Mouse (Mus musculus): ENCODE data around the gene Dbi.
"Not testable (repeated sequence)": the region's sequence is repeated elsewhere in the genome, so short reads cannot be mapped to it uniquely, and the experiment has no call there.

Gene Dbi

GRCm38 (mm10) chr1:120122634-120123383, 1.9 kb upstream of the Dbi start:
- in situ Hi-C loops (cut with MboI; ENCODE audit: low sequenced_read_pairs), result no loop called here

GRCm38 (mm10) chr1:120121930-120122530, 1.2 kb upstream of the Dbi start:
- in situ Hi-C loops (cut with MboI; ENCODE audit: low sequenced_read_pairs), result no loop called here

GRCm38 (mm10) chr1:120120141-120120968, 523 bp downstream of the Dbi start:
- in situ Hi-C loops (cut with MboI; ENCODE audit: low sequenced_read_pairs), result no loop called here

GRCm38 (mm10) chr1:120119389-120119788, 1.5 kb downstream of the Dbi start:
- in situ Hi-C loops (cut with MboI; ENCODE audit: low sequenced_read_pairs), result no loop called here

- in situ Hi-C loops (cut with MboI; ENCODE audit: low sequenced_read_pairs), result no loop called here
Observed at GRCm38 (mm10) chr1:120118854-120119253, 2.0 kb downstream of the Dbi start.

GRCm38 (mm10) chr1:120116106-120116505, 4.8 kb downstream of the Dbi start:
- in situ Hi-C loops (cut with MboI; ENCODE audit: low sequenced_read_pairs), result no loop called here

GRCm38 (mm10) chr1:120115671-120116081, 5.2 kb downstream of the Dbi start:
- in situ Hi-C loops (cut with MboI; ENCODE audit: low sequenced_read_pairs), result no loop called here

GRCm38 (mm10) chr1:120112251-120113187, 8.4 kb downstream of the Dbi start:
- in situ Hi-C loops (cut with MboI; ENCODE audit: low sequenced_read_pairs), result no loop called here

GRCm38 (mm10) chr1:120111766-120112165, 9.1 kb downstream of the Dbi start:
- in situ Hi-C loops (cut with MboI; ENCODE audit: low sequenced_read_pairs), result no loop called here

GRCm38 (mm10) chr1:120109741-120110432, 11.0 kb downstream of the Dbi start:
- in situ Hi-C loops (cut with MboI; ENCODE audit: low sequenced_read_pairs), result no loop called here

- in situ Hi-C loops (cut with MboI; ENCODE audit: low sequenced_read_pairs), result no loop called here
Observed at GRCm38 (mm10) chr1:120105556-120105959, 15.3 kb downstream of the Dbi start.

GRCm38 (mm10) chr1:120101227-120101609, 19.7 kb downstream of the Dbi start:
- in situ Hi-C loops (cut with MboI; ENCODE audit: low sequenced_read_pairs), result no loop called here

GRCm38 (mm10) chr1:120100456-120101226, 20.2 kb downstream of the Dbi start:
- in situ Hi-C loops (cut with MboI; ENCODE audit: low sequenced_read_pairs), result no loop called here

- in situ Hi-C loops (cut with MboI; ENCODE audit: low sequenced_read_pairs), result no loop called here
Observed at GRCm38 (mm10) chr1:120099483-120099882, 21.4 kb downstream of the Dbi start.

- in situ Hi-C loops (cut with MboI; ENCODE audit: low sequenced_read_pairs), result no loop called here
Observed at GRCm38 (mm10) chr1:120098327-120098726, 22.6 kb downstream of the Dbi start.

GRCm38 (mm10) chr1:120094920-120095319, 26.0 kb downstream of the Dbi start:
- in situ Hi-C loops (cut with MboI; ENCODE audit: low sequenced_read_pairs), result no loop called here

- in situ Hi-C loops (cut with MboI; ENCODE audit: low sequenced_read_pairs), result not testable (repeated sequence)
Observed at GRCm38 (mm10) chr1:120093482-120094134, 27.3 kb downstream of the Dbi start.

- in situ Hi-C loops (cut with MboI; ENCODE audit: low sequenced_read_pairs), result no loop called here
Observed at GRCm38 (mm10) chr1:120090880-120091570, 29.9 kb downstream of the Dbi start.
